Mouse (Mus musculus) stomach, embryonic 15.5 days (tissue): ENCODE data around the gene Sult2b1. TPM values are rescaled to one million over a fixed set of nuclear protein-coding genes. Genes with fewer than 3 reads are reported as not detected.
A peak's percentile ranks its signal among the peaks of the same experiment; 100 is the strongest.

ENCODE experiments used
- ATAC-seq: fragments of 200-750 bp; cut with Nextera tagmentation; 2 replicates; pipeline ENCODE4 v1.8.0; 2017; ENCODE audit warnings: low read depth, moderate number of reproducible peaks, moderate TSS enrichment; ENCODE audit not compliant: insufficient read depth, low FRiP score
- H3K27ac ChIP-seq: fragments of 300-500 bp; sonication (generic); 2 replicates; pipeline ENCODE4 v1.5.1; 2015; ENCODE audit warnings: mild to moderate bottlenecking, inconsistent platforms
- H3K27me3 ChIP-seq: fragments of 300-500 bp; sonication (generic); replicated peaks from 2 replicates; pipeline ENCODE4 v1.6.1; 2015; ENCODE audit warnings: inconsistent platforms
- H3K36me3 ChIP-seq: fragments of 300-500 bp; sonication (generic); 2 replicates; pipeline ENCODE4 v1.6.1; 2015; ENCODE audit warnings: inconsistent platforms
- H3K4me1 ChIP-seq: fragments of 300-500 bp; sonication (generic); 2 replicates; pipeline ENCODE4 v1.6.1; 2015; ENCODE audit warnings: inconsistent platforms
- H3K4me2 ChIP-seq: fragments of 300-500 bp; sonication (generic); 2 replicates; pipeline ENCODE4 v1.6.1; 2015; ENCODE audit warnings: mild to moderate bottlenecking, inconsistent platforms
- H3K4me3 ChIP-seq: fragments of 300-500 bp; sonication (generic); replicated peaks from 2 replicates; pipeline ENCODE4 v1.5.1; 2015; ENCODE audit warnings: inconsistent platforms
- H3K9ac ChIP-seq: fragments of 300-500 bp; sonication (generic); 2 replicates; pipeline ENCODE4 v1.6.1; 2015; ENCODE audit warnings: inconsistent platforms
- H3K9me3 ChIP-seq: fragments of 300-500 bp; sonication (generic); 2 replicates; pipeline ENCODE4 v1.6.1; 2016; ENCODE audit warnings: inconsistent platforms
- WGBS: fragments of 180-500 bp; shearing (Covaris S2); methylation state at CpG from one replicate; pipeline ENCODE4 v1.1.7; 2015; 5-methylcytosine and 5-hydroxymethylcytosine counted together
- polyA plus RNA-seq: library from polyadenylated mRNA; unstranded; fragments of >200 nt; fragmentation: Nextera tagmentation; extraction: Ambion mirVana; gene quantifications from 2 replicates; pipeline ENCODE4 v1.2.1, GENCODE M21; 2015

The Sult2b1 gene
- polyA plus RNA-seq, 1 experiment from 2014 or later, result 14.4 TPM

- Histone ChIP-seq H3K4me2 (peak within 1 kb of the TSS; percentile 76), H3K27me3 (no peaks in the 10 kb centered on the region), H3K4me1 (peaks cover 61% of the 10 kb centered on the region), H3K36me3 (peaks cover 36% of the 10 kb centered on the region), H3K9ac (peak within 1 kb of the TSS; percentile 68; the same call in 1 of the 2 replicates), H3K27ac (peak within 1 kb of the TSS; percentile 94), H3K4me3 (peak within 1 kb of the TSS; percentile 92), H3K9me3 (no peaks in the 10 kb centered on the region)
- WGBS, result 6% methylated on average over 34 of the region's 34 CpGs
- ATAC-seq, result peak; percentile 89
These were observed 69.3 kb downstream of the Sult2b1 start, which contains the start of gene Rpl18 for GRCm38 (mm10) chr7:45715090-45715708. Gene Rpl18, plus strand, starts transcription at chr7:45715457.

GRCm38 (mm10) chr7:45714630-45715089 lies 69.8 kb downstream of the Sult2b1 start:
- peaks cover 56% of the 10 kb centered on the region for H3K4me1 ChIP-seq
- peak overlapping the region; percentile 94 for H3K27ac ChIP-seq
- WGBS, result 10% methylated on average over 14 of the region's 14 CpGs
- peaks cover 31% of the 10 kb centered on the region for H3K36me3 ChIP-seq
- peak overlapping the region; percentile 68; the same call in 1 of the 2 replicates for H3K9ac ChIP-seq
- ATAC-seq, result peak; percentile 70
- no peaks in the 10 kb centered on the region for H3K9me3 ChIP-seq
- peak overlapping the region; percentile 76 for H3K4me2 ChIP-seq
- no peaks in the 10 kb centered on the region for H3K27me3 ChIP-seq
- peak overlapping the region; percentile 92 for H3K4me3 ChIP-seq

GRCm38 (mm10) chr7:45713881-45714520 lies 70.5 kb downstream of the Sult2b1 start:
- Histone ChIP-seq H3K27ac (peak overlapping the region; percentile 94), H3K9ac (0 out of 2 replicates have a peak overlapping the region, but pooled peaks have one; percentile 68), H3K27me3 (no peaks in the 10 kb centered on the region), H3K4me1 (peaks cover 52% of the 10 kb centered on the region), H3K4me3 (peak overlapping the region; percentile 92), H3K4me2 (peak overlapping the region; percentile 76), H3K36me3 (peaks cover 31% of the 10 kb centered on the region), H3K9me3 (no peaks in the 10 kb centered on the region)
- ATAC-seq, result no peak
- 71% methylated on average over 6 of the region's 6 CpGs for WGBS

- no peak overlapping the region for H3K9ac ChIP-seq
- WGBS, result 87% methylated on average over 16 of the region's 16 CpGs
These were observed 71.1 kb downstream of the Sult2b1 start for GRCm38 (mm10) chr7:45713396-45713795.

GRCm38 (mm10) chr7:45712022-45712757 lies 72.3 kb downstream of the Sult2b1 start:
- Histone ChIP-seq H3K9me3 (no peaks in the 10 kb centered on the region), H3K27ac (peak overlapping the region; percentile 94), H3K4me1 (peaks cover 66% of the 10 kb centered on the region), H3K9ac (no peak overlapping the region), H3K27me3 (no peaks in the 10 kb centered on the region), H3K36me3 (peaks cover 31% of the 10 kb centered on the region), H3K4me2 (peak overlapping the region; percentile 26), H3K4me3 (no peak overlapping the region)
- peak; percentile 23 for ATAC-seq
- 83% methylated on average over 21 of the region's 21 CpGs for WGBS

More at GRCm38 (mm10) chr7:45713396-45713795, 71.1 kb downstream of the Sult2b1 start:
- Histone ChIP-seq H3K9me3 (no peaks in the 10 kb centered on the region), H3K36me3 (peaks cover 31% of the 10 kb centered on the region), H3K4me1 (peaks cover 55% of the 10 kb centered on the region), H3K27ac (peak overlapping the region; percentile 94), H3K4me2 (peak overlapping the region; percentile 76), H3K27me3 (no peaks in the 10 kb centered on the region), H3K4me3 (no peak overlapping the region)
- ATAC-seq, result no peak

- no peak for ATAC-seq
- Histone ChIP-seq H3K4me1 (peaks cover 67% of the 10 kb centered on the region), H3K36me3 (peaks cover 31% of the 10 kb centered on the region), H3K9me3 (no peaks in the 10 kb centered on the region), H3K27ac (no peak overlapping the region), H3K27me3 (no peaks in the 10 kb centered on the region), H3K9ac (no peak overlapping the region), H3K4me2 (peak overlapping the region; percentile 26; the same call in 1 of the 2 replicates), H3K4me3 (no peak overlapping the region)
- WGBS, result 89% methylated on average over 24 of the region's 24 CpGs
These were observed 73.0 kb downstream of the Sult2b1 start for GRCm38 (mm10) chr7:45711316-45712021.

GRCm38 (mm10) chr7:45710477-45711191 lies 73.8 kb downstream of the Sult2b1 start:
- peaks cover 31% of the 10 kb centered on the region for H3K36me3 ChIP-seq
- H3K4me1 ChIP-seq, result peaks cover 67% of the 10 kb centered on the region
- no peak overlapping the region for H3K4me3 ChIP-seq
- WGBS, result 89% methylated on average over 20 of the region's 20 CpGs
- ATAC-seq, result no peak
- no peak overlapping the region for H3K4me2 ChIP-seq
- no peak overlapping the region; the same call in 1 of the 2 replicates for H3K27ac ChIP-seq
- H3K9me3 ChIP-seq, result no peaks in the 10 kb centered on the region
- no peaks in the 10 kb centered on the region for H3K27me3 ChIP-seq
- no peak overlapping the region for H3K9ac ChIP-seq

GRCm38 (mm10) chr7:45709677-45710355 lies 74.7 kb downstream of the Sult2b1 start:
- Histone ChIP-seq H3K9me3 (no peaks in the 10 kb centered on the region), H3K4me3 (no peak overlapping the region), H3K27ac (no peak overlapping the region; the same call in 1 of the 2 replicates), H3K4me2 (no peak overlapping the region), H3K36me3 (peaks cover 31% of the 10 kb centered on the region), H3K27me3 (no peaks in the 10 kb centered on the region), H3K4me1 (peaks cover 69% of the 10 kb centered on the region), H3K9ac (no peak overlapping the region)
- WGBS, result 72% methylated on average over 14 of the region's 14 CpGs
- no peak for ATAC-seq

- Histone ChIP-seq H3K36me3 (peaks cover 31% of the 10 kb centered on the region), H3K9ac (no peak overlapping the region), H3K4me2 (no peak overlapping the region), H3K4me3 (no peak overlapping the region), H3K9me3 (no peaks in the 10 kb centered on the region), H3K27ac (no peak overlapping the region), H3K27me3 (no peaks in the 10 kb centered on the region), H3K4me1 (peaks cover 65% of the 10 kb centered on the region)
- ATAC-seq, result no peak
- 36% methylated on average over 6 of the region's 6 CpGs for WGBS
These were observed 75.4 kb downstream of the Sult2b1 start for GRCm38 (mm10) chr7:45709036-45709435.

GRCm38 (mm10) chr7:45708221-45708761 lies 76.2 kb downstream of the Sult2b1 start:
- H3K9ac ChIP-seq, result no peak overlapping the region
- H3K4me3 ChIP-seq, result peak overlapping the region; percentile 69; the same call in 1 of the 2 replicates
- no peaks in the 10 kb centered on the region for H3K27me3 ChIP-seq
- peak overlapping the region; percentile 99 for H3K4me2 ChIP-seq
- H3K9me3 ChIP-seq, result no peaks in the 10 kb centered on the region
- H3K36me3 ChIP-seq, result peaks cover 27% of the 10 kb centered on the region
- H3K27ac ChIP-seq, result peak overlapping the region; percentile 95; the same call in 1 of the 2 replicates
- H3K4me1 ChIP-seq, result peaks cover 64% of the 10 kb centered on the region
- ATAC-seq, result no peak
- WGBS, result 27% methylated on average over 13 of the region's 13 CpGs
